Mouse (Mus musculus) activated CD4-positive, CD25-positive, alpha-beta regulatory T cell, adult 9 weeks (primary cell): ENCODE measurements around the gene Slc1a3. TPM values are rescaled to one million over a fixed set of nuclear protein-coding genes. Genes with fewer than 3 reads are reported as not detected.

Experiments used
- polyA plus RNA-seq: library from polyadenylated mRNA; unstranded; fragments of 100-300 nt; shearing (Covaris generic); gene quantifications from one replicate; pipeline ENCODE4 v1.2.1, GENCODE M21; 2017

Slc1a3 gene
- polyA plus RNA-seq = 0.20 TPM

DNA sequence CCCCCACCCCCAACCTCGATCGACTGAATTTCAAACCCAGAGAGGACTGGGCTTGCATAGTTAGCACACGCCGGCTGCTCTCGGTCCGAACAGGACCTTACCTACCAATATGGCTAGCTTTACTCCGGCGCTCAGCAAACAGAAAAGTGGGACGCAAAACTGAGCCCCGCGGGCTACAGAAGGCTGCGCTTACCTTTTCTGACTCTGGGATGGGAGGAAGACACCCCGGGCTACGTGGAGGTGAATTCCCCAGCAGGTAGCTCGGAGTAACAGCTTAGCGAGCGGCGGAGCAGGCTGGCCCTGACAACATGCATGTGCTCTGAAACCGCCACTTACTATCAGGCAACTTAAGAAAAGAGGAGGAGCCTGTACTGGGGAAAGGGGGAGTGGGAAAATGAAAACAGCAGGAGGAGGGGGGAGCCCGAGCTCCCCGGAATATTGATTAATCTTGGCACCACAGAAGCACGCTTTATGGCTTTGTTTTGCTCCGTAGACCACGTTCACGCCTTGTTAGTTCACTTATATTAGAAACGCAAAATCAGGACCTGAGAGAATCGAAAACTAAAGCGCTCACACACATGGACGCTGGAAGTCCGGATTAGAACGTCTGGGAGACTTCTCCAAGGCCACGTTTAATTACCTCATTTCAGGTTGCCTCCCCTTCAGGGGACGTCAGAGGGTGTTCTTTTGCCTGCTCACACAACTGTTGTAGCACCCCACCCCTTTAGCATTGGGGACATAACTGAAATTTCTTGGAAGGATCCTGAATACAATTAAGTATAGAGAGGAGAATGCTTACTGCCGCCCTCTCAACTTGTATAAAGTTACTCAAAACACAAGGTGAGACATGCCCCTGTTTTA is at the start of gene Slc1a3:
TSS of gene Slc1a3 (minus strand) at position 619 of the 861 bp plus-strand sequence.

Other genes starting within 250 kb of the Slc1a3 start
- gene Gm2310, start 190.8 kb downstream of the Slc1a3 start, polyA plus RNA-seq = not detected